Mouse (Mus musculus): ENCODE results near the gene Tspan4.

The Tspan4 gene

DNA sequence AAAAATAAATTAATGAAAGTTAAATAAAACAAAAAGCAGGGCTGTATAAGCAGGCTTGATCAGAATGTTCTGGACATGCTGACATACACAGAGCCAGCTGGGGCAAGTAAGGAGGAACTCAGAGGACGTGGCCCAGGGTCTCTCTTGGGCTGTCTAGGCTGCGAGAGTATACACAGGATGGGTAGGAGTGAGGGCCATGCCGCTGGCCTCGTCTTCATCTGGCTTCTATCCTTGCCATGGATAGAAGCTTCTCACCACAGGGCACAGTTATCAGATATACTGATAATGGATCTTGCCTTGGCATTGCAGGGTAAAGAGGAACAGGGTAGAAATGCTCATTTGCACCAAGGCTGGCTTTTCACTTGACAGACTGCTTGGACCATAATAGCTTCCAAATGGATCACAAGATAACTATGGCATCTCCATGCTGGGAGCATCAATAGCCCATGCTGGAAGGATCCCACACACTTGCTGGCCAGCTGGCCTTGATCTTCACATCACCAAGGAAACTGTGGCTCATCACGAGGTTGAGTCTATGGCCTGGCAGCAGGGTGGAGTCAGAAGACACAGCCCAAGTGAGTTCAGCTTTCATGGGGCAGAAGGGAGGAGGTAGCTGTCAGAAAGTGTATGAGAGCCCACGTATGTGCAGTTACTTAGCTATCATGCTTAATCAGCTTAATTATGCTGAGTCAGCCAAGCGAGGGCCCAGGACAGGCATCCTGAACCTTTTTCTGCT, 26.9 kb downstream of the Tspan4 start:
- DNase-seq (ENCODE audit: extremely low spot score, low spot score), result no peak

DNA sequence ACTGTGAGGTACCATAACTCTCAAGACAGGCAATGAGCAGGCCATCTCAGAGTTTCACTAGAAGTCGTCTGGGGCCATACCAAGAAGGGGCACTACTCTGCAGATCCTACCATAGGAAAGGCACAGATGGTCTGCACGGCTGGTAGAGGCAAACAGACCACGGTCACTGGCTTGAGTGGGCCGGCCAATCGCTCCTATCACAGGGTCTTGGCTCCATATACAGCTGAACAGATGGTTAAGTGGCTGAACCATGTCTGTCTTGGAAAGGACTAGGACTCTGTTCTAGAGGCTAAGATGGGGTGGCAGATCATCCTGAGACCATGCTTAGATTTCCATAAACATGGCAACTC, 27.5 kb downstream of the Tspan4 start:
- DNase-seq (ENCODE audit: extremely low spot score, low spot score), result no peak

DNA sequence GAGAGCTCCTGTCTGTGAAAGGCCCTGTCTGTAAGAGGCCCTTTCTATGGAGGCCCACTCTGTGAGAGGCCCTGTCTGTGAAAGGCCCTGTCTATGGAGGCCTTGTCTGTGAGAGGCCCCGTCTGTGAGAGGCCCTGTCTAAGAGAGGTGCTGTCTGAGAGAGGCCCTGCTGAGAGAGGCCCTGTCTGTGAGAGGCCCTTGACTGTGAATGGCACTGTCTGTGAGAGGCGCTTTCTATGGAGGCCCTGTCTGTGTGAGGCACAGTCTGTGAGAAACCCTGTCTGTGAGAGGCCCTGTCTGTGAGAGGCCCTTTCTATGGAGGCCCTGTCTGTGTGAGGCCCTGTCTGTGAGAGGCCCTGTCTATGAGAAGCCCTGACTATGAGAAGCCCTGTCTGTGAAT, 31.2 kb downstream of the Tspan4 start:
- DNase-seq (ENCODE audit: extremely low spot score, low spot score), result no peak

DNA sequence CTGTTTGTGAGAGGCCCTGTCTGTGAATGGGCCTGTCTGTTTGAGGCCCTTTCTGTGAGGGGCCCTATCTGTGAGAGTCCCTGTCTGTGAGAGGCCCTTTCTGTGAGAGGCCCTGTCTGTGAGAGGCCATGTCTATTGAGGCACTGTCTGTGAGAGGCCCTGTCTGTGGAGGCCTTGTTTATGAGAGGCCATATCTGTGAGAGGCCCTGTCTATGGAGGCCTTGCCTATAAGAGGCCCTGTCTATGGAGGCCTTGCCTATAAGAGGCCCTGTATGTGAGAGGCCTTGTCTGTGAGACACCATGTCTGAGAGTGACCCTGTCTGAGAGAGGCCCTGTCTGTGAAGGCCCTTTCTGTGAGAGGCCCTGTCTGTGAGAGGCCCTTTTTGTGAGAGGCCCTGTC, 33.1 kb downstream of the Tspan4 start:
- no peak for DNase-seq (ENCODE audit: extremely low spot score, low spot score)

GRCm38 (mm10) chr7:141510196-141510595, 35.2 kb downstream of the Tspan4 start:
- DNase-seq (ENCODE audit: extremely low spot score, low spot score), result no peak

GRCm38 (mm10) chr7:141510681-141511191, 35.7 kb downstream of the Tspan4 start:
- no peak for DNase-seq (ENCODE audit: extremely low spot score, low spot score)

GRCm38 (mm10) chr7:141517638-141518037, 42.6 kb downstream of the Tspan4 start:
- DNase-seq (ENCODE audit: extremely low spot score, low spot score), result no peak

GRCm38 (mm10) chr7:141518296-141518695, 43.3 kb downstream of the Tspan4 start:
- no peak for DNase-seq (ENCODE audit: extremely low spot score, low spot score)

GRCm38 (mm10) chr7:141518926-141519325, 43.9 kb downstream of the Tspan4 start:
- no peak for DNase-seq (ENCODE audit: extremely low spot score, low spot score)

DNA sequence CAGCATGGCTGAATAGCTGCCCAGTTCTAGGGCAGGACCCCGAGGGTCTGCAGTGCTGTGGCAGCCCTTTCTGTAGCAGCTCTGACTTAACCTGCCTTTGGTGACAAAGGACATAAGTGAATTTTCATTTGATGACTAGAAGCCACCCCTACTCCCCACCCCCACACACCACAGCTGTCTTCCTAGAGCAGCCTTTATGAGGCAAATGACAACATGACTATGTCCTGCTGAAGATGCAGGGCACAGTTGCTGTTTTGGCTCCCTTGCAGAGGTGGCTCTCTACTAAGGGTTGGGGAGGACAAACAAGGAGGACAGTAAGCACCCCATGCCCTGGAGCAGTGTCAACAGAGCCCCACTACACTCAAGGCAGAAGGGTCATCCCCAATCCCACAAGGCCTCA, 44.8 kb downstream of the Tspan4 start:
- no peak for DNase-seq (ENCODE audit: extremely low spot score, low spot score)

GRCm38 (mm10) chr7:141523007-141523406, 48.0 kb downstream of the Tspan4 start:
- no peak for DNase-seq (ENCODE audit: extremely low spot score, low spot score)

DNA sequence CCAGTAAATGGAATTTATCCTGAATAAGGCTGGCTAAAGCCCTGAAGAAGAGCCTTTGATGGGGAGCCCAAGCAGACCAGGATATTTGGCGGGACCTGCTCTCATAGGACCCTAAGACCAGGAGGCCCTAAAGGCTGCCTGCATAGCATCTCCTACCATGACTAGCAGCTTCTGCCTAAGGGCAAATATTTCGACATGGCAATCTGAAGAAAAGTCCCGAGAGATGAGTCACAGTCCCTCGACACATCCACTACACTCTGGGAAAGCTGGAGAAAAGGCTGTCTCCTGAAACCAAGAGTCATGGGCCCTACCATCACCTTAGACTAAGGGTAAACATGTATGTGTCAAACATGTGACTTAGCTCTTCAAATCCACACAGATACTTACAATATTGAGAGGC, 49.2 kb downstream of the Tspan4 start:
- no peak for DNase-seq (ENCODE audit: extremely low spot score, low spot score)

- peak; percentile 70 for DNase-seq (ENCODE audit: extremely low spot score, low spot score)
Observed at GRCm38 (mm10) chr7:141524760-141525579, 49.9 kb downstream of the Tspan4 start.

GRCm38 (mm10) chr7:141525580-141525925, 50.5 kb downstream of the Tspan4 start:
- no peak for DNase-seq (ENCODE audit: extremely low spot score, low spot score)

- DNase-seq (ENCODE audit: extremely low spot score, low spot score), result no peak
Observed at GRCm38 (mm10) chr7:141535570-141535969, 60.5 kb downstream of the Tspan4 start.

DNA sequence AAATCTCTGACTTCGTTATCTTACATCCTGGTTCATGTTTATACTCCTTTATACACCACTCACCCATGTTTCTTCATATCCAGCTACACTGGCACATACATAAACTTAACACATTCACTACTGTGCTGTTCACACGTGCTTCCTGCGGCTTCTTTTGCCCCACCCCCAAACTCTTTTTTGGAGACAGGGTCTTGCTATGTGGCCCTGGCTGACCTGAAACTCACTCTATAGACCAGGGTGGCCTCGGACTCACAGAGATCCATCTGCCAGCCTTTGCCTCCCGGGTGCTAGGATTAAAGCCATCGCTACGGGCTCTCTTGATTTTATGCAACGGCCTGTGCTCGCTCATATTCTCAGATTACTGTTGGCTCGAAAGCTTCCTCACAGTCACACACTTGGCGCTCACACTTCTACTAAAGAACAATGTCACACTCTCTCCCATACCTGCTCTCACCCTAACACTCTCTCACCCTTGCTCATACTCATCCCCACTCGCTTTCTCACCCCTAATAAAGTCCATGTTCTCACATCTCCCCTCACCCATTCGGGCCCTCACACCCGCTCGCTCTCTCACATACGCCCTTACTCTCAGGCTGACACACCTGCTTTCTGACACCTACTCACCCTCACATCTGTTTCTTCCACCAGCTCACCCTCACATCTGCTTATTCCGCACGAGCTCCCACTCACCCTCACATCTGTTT, 64.0 kb downstream of the Tspan4 start:
- DNase-seq (ENCODE audit: extremely low spot score, low spot score), result peak; percentile 15

- peak; percentile 99 for DNase-seq (ENCODE audit: extremely low spot score, low spot score)
Observed at GRCm38 (mm10) chr7:141539556-141540311, 64.7 kb downstream of the Tspan4 start, which contains the start of gene Chid1. Gene Chid1, minus strand, starts transcription at chr7:141539857.

- no peak for DNase-seq (ENCODE audit: extremely low spot score, low spot score)
Observed at GRCm38 (mm10) chr7:141540312-141541081, 65.5 kb downstream of the Tspan4 start.

DNA sequence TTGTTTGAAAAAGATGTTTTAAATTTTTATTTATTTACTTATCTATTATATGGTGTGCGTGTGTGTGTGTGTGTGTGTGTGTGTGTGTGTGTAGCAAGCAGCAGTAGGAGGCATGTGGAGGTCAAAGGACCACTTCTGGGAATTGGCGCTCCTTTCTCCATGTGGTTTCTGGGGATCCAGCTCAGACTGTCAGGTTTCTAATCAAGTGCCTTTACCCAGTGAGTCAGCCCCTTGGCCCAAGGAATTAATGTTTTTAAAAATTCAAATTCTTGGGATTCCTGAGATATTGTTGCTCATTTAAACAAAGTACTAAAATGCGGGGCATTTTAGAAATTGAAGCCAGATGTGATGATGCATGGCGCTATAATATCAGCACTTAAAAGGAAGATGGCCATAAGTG, 66.6 kb downstream of the Tspan4 start:
- no peak for DNase-seq (ENCODE audit: extremely low spot score, low spot score)

DNA sequence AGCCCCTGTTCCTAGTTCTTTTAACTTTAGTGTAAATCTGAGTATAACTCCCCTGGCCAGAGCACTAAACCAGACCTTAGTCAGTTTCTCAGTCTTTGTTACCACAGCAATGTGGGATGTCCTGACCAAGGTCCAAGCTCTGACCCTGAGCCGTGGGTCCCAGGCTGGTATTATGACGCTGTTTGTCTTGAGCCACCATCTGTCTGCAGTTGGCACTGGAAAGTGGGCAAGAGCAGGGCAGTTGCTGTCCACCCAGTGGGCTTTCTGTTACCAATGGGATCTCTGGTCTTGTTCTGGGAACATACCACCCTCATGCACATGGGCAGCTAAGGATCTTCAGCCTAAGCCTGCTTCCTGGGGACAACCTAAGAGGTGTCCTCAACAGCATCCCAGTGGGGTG, 67.5 kb downstream of the Tspan4 start:
- no peak for DNase-seq (ENCODE audit: extremely low spot score, low spot score)
